Mouse (Mus musculus): Measurements from ENCODE around the gene Uba6. TPM values are rescaled to one million over a fixed set of nuclear protein-coding genes. Genes with fewer than 3 reads are reported as not detected.

Uba6 gene
- 36.2 TPM for polyA plus RNA-seq (2014; fragmentation: Illumina TruSeq; extraction: RNeasy Lipid Tissue Mini Kit (QIAGEN cat#74804); ENCODE audit: low read depth, low replicate concordance)

DNA sequence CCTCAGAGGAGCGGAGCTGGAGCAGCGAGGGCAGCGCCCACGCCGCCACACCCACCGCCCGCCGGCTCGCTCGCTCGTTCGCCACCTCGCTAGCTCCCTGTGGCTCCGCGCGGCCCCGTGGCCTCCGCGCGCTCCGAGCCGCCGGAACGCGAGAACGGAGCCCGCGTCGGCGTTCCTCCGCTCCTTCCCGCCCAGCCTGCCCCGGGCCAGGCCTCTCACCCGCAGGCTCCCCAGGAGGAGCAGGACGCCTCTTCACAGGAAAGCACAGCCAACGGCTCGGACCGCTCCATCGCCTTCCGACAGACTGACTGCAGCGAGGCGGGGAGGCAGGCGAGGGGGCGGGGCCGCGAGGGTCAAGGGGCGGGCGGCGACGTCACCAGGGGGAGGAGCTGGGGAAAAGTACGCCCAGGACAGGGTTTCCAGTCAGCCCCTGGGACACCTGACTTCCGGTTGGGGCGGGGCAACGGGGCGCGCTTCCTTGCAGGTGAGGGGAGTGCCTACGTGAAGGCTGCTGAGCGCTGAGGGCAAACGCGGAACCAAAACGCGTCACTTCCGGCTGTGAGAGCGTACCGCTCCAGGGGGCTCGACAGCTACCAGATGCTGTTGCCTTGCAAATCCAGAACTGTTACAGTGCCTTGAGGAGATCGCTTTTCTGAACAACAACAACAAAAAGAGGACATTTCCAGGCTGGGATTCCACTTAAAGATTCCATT, at the start of gene Uba6:
TSS of gene Uba6 (minus strand) at position 355 of the 713 bp plus-strand sequence.

GRCm38 (mm10) chr5:86197801-86198200, 25.2 kb upstream of the Uba6 start, which contains the start of gene Gnrhr:
Gnrhr (minus strand) TSS chr5:86197901.

DNA sequence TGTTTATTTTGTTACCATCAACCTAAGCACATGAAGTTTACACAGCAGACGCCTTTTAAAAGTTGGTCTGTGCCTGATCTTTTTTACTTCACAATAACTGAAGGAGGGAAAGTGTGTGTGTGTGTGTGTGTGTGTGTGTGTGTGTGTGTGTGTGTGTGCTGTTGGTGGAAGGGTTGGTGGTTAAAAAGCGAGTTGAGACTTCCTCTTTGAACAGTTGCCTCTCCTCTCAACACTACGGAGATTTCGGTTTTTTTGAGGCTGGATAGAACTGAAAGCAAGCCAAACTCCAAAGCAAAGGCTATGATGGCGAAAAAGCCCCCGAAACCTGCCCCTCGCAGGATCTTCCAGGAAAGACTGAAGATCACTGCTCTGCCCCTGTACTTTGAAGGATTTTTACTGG, 101.1 kb downstream of the Uba6 start, which contains the start of gene Stap1:
TSS of gene Stap1 (plus strand) at position 209 of the 400 bp plus-strand sequence.

DNA sequence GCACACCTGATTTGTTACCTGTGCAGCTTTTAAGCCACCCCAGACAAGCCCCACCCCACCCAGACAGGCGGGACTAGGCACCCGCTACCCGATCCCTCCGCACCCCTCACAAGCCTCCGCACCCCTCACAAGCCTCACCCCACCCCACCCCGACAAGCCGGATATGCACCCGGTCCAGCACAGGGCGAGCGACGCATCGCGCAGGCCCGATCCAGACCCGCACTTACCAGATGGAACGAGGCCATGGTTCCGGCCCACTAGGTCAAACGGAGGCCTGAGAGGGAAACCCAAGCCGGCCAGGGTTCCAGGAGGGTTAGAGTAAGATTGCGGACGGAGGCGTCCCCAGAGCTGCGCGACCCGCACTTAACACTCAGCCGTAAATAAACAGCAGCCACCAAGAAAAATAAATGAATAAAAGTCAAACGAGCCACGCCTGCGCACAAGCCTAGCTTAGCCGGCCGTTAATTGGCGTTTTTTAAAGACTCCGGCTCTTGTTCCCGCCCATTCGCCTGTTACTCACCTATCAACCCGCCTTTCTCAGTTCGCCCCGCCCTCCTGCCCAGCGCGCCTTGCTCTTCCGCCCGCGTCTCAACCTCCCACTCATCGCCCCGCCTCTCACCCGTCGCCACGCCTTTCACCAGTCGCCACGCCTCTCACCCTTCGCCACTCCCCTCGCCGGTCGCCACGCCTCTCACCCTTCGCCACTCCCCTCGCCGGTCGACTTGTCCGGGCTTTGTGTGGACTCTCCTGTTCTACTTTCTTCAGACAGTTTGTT, 107.3 kb downstream of the Uba6 start, which contains the start of gene Cenpc1:
TSS of gene Cenpc1 (minus strand) at position 483 of the 775 bp plus-strand sequence.

Other genes starting within 250 kb of the Uba6 start
- 23.8 TPM for gene Cenpc1, start 107.2 kb downstream of the Uba6 start, polyA plus RNA-seq (2014; fragmentation: Illumina TruSeq; extraction: RNeasy Lipid Tissue Mini Kit (QIAGEN cat#74804); ENCODE audit: low read depth, low replicate concordance)
- gene Stap1, start 101.1 kb downstream of the Uba6 start, polyA plus RNA-seq (2014; fragmentation: Illumina TruSeq; extraction: RNeasy Lipid Tissue Mini Kit (QIAGEN cat#74804); ENCODE audit: low read depth, low replicate concordance) = 10.9 TPM
- not detected for gene Gnrhr, start 25.1 kb upstream of the Uba6 start, polyA plus RNA-seq (2014; fragmentation: Illumina TruSeq; extraction: RNeasy Lipid Tissue Mini Kit (QIAGEN cat#74804); ENCODE audit: low read depth, low replicate concordance)
- gene Tmprss11c, start 116.5 kb upstream of the Uba6 start, polyA plus RNA-seq (2014; fragmentation: Illumina TruSeq; extraction: RNeasy Lipid Tissue Mini Kit (QIAGEN cat#74804); ENCODE audit: low read depth, low replicate concordance) = not detected
- gene Tmprss11d, start 200.6 kb upstream of the Uba6 start, polyA plus RNA-seq (2014; fragmentation: Illumina TruSeq; extraction: RNeasy Lipid Tissue Mini Kit (QIAGEN cat#74804); ENCODE audit: low read depth, low replicate concordance) = not detected

Measured in kidney, adult 10 weeks (tissue).